Mouse (Mus musculus): ENCODE results near the gene Ccpg1os. TPM values are rescaled to one million over a fixed set of nuclear protein-coding genes. Genes with fewer than 3 reads are reported as not detected.

The Ccpg1os gene
- polyA plus RNA-seq (2014; fragmentation: Nextera tagmentation; extraction: Ambion mirVana): 13.3 and 13.5 TPM in 2 replicates

DNA sequence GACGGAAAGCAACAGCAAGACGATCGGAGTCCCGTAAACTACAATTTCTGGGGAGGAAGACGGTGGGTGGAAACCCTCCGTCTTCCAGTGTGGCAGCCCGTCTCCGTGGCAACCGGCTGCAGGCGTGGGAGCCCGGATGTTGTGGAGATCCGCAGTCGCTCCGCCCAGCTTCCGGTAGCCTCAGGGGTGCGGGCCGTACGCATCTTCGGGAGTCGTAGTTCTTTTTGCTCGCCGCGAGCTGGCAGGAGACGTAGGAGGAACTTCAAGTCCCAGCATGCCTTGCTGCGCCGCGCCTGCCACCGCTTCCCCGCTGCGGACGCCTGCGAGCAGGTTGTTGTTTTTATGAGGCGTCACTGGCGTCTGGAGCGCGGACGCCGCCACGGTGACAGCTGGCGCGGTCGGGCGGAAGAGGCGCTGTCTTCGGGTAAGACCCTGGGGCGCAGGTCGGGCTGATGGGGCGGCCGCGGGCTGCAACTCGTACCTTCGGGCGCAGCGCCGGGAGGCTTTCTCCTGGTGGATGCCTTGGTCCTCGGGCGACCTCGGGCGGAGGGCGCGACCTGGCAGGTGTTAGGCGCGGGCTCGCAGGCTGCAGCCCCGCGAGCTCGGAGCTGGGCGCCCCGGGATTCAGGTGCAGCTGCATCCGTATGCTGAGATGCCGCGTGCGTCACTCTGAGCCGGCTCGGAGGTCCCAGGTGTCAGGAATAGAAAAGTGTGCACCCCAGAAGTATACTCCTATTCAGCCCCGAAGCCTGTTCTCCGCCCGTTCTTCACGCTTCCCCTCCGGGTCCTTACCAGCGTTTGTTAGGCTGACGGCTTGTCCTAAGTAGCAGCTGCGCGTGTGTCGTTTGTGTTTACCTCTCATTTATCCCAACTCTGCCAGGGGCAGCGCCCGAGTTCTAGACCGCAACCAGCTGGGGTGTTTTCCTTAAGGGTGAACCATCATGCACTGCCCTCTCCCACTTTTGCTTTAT, at the start of gene Ccpg1os, which contains the start of gene Ccpg1:
Ccpg1os (minus strand) TSS at position 133 of the 971 bp plus-strand sequence.
Ccpg1 (plus strand) TSS at position 180 of the 971 bp plus-strand sequence.
- peak within 1 kb of the TSS; percentile 89 for H3K4me2 ChIP-seq
- peak; percentile 99 for ATAC-seq (replicated peaks; ENCODE audit: insufficient number of reproducible peaks, low FRiP score, low TSS enrichment)
- peak within 1 kb of the TSS; percentile 75 for H3K9ac ChIP-seq (ENCODE audit: low read depth, low read length)
- no peaks in the 10 kb centered on the region for H3K27me3 ChIP-seq (ENCODE audit: control insufficient read depth, insufficient read depth, low read length)
- under 1% methylated on average over 82 of the region's 88 CpGs for WGBS (ENCODE audit: insufficient replicate concordance)
- no peaks in the 10 kb centered on the region for H3K36me3 ChIP-seq (ENCODE audit: control insufficient read depth, insufficient read depth, low read length)
- peak within 1 kb of the TSS; percentile 57; the same call in 1 of the 2 replicates for H3K27ac ChIP-seq (ENCODE audit: low read depth, low read length)
- H3K9me3 ChIP-seq (replicated peaks; ENCODE audit: control insufficient read depth, low read length): no peaks in the 10 kb centered on the region
- H3K4me3 ChIP-seq (ENCODE audit: low read depth, low read length): peak within 1 kb of the TSS; percentile 81
- H3K4me1 ChIP-seq (ENCODE audit: control insufficient read depth, insufficient read depth, low read length): no peaks in the 10 kb centered on the region; the same call in 1 of the 2 replicates

DNA sequence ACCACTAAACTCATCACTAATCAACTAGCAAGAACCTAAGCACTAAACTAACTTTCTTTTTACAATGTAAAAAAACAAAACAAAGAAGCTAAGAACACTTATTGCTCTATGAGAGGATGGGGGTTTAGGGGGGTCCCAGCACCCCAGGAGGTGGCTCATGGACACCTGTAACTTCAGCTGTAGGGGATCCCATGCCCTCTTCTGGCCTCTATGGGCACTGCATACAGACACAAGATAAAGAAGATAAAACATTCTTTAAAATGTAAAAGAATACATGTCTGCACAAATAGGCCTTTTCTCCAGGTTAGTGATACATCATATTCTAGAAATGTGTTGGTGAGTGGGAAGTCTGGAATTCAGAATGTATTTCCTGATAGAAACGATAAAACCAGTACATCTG, 48.2 kb upstream of the Ccpg1os start:
- no peak overlapping the region for H3K27ac ChIP-seq (ENCODE audit: low read depth, low read length)
- no peak overlapping the region for H3K4me2 ChIP-seq
- H3K9me3 ChIP-seq (replicated peaks; ENCODE audit: control insufficient read depth, low read length): no peaks in the 10 kb centered on the region
- no peaks in the 10 kb centered on the region for H3K27me3 ChIP-seq (ENCODE audit: control insufficient read depth, insufficient read depth, low read length)
- H3K36me3 ChIP-seq (ENCODE audit: control insufficient read depth, insufficient read depth, low read length): peaks cover 3% of the 10 kb centered on the region; the same call in 1 of the 2 replicates
- no peak overlapping the region for H3K4me3 ChIP-seq (ENCODE audit: low read depth, low read length)
- 0 out of 2 replicates have a peak, but pooled peaks cover under 1% of the 10 kb centered on the region for H3K4me1 ChIP-seq (ENCODE audit: control insufficient read depth, insufficient read depth, low read length)
- WGBS (ENCODE audit: insufficient replicate concordance): 91% methylated on average over 1 of the region's 1 CpGs
- no peak for ATAC-seq (replicated peaks; ENCODE audit: insufficient number of reproducible peaks, low FRiP score, low TSS enrichment)
- no peak overlapping the region for H3K9ac ChIP-seq (ENCODE audit: low read depth, low read length)

GRCm38 (mm10) chr9:73031421-73031820, 46.2 kb upstream of the Ccpg1os start:
- no peak for ATAC-seq (replicated peaks; ENCODE audit: insufficient number of reproducible peaks, low FRiP score, low TSS enrichment)
- H3K9me3 ChIP-seq (replicated peaks; ENCODE audit: control insufficient read depth, low read length): no peaks in the 10 kb centered on the region
- no peak overlapping the region for H3K4me3 ChIP-seq (ENCODE audit: low read depth, low read length)
- H3K27me3 ChIP-seq (ENCODE audit: control insufficient read depth, insufficient read depth, low read length): no peaks in the 10 kb centered on the region
- H3K4me2 ChIP-seq: no peak overlapping the region
- WGBS (ENCODE audit: insufficient replicate concordance): 53% methylated on average over 4 of the region's 4 CpGs
- peaks cover 3% of the 10 kb centered on the region; the same call in 1 of the 2 replicates for H3K36me3 ChIP-seq (ENCODE audit: control insufficient read depth, insufficient read depth, low read length)
- H3K9ac ChIP-seq (ENCODE audit: low read depth, low read length): no peak overlapping the region
- H3K4me1 ChIP-seq (ENCODE audit: control insufficient read depth, insufficient read depth, low read length): no peaks in the 10 kb centered on the region
- no peak overlapping the region for H3K27ac ChIP-seq (ENCODE audit: low read depth, low read length)

DNA sequence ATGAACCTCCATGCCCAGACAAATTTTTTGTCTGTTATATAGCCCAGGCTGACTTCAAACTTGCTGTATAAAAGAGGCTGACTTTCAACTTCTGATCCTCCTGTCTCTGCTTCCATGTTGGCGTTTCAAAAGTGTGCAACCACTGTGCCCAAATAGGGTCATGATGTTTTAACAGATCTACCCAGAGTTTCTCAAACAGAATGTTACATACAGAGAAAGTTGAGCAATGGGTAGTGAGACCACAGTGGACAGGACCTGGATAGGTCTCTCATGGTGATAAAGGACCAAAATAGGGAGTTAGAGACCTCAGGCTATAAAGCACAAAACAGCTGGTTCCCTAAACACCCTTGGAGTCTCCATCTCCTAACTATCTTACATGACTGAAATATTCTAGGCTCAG, 45.3 kb upstream of the Ccpg1os start:
- no peaks in the 10 kb centered on the region for H3K9me3 ChIP-seq (replicated peaks; ENCODE audit: control insufficient read depth, low read length)
- H3K4me3 ChIP-seq (ENCODE audit: low read depth, low read length): no peak overlapping the region
- H3K27me3 ChIP-seq (ENCODE audit: control insufficient read depth, insufficient read depth, low read length): no peaks in the 10 kb centered on the region
- H3K4me2 ChIP-seq: no peak overlapping the region
- H3K4me1 ChIP-seq (ENCODE audit: control insufficient read depth, insufficient read depth, low read length): no peaks in the 10 kb centered on the region
- ATAC-seq (replicated peaks; ENCODE audit: insufficient number of reproducible peaks, low FRiP score, low TSS enrichment): no peak
- no peak overlapping the region for H3K27ac ChIP-seq (ENCODE audit: low read depth, low read length)
- no peak overlapping the region for H3K9ac ChIP-seq (ENCODE audit: low read depth, low read length)
- H3K36me3 ChIP-seq (ENCODE audit: control insufficient read depth, insufficient read depth, low read length): peaks cover 3% of the 10 kb centered on the region; the same call in 1 of the 2 replicates
- 93% methylated on average over 1 of the region's 1 CpGs for WGBS (ENCODE audit: insufficient replicate concordance)

DNA sequence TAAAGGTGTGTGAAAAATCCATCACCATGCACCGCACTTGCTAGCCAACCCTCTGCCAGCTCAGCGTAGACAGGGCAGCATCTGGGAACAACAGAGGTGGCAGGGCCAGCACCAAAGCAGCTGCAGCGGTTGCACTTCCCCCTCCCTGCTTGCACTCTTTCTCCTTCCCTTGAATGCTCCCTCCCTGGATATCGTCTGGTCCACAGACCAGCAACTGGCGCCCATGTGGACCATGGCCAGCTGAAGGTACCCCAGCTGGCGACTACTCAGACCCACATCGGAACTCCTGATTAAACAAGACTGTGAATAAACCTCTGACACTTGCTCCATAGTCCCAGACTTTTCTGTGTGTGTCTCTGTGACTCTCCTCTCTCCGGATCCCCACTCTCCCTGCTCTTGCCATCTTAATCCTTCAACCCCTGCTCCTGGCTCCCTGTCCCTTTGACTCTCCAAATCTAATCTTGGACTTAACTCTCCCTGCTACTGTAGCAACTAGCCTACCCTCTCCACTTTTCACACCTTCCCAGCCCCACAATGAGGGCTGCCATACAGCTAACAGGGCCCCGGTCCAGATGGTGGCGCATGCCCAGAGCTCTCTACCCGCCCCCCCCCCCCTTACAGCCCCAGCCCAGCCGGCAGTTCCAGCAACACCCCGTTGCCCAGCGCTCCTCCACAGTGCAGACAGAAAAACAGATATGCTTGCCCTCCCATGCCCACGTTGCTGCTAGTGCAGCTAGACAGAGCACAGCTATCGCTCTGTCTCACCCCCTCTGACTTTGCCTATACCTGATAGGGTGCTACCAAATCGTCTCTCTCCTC, 40.8 kb upstream of the Ccpg1os start:
- peak overlapping the region; percentile 3; the same call in 1 of the 2 replicates for H3K27ac ChIP-seq (ENCODE audit: low read depth, low read length)
- H3K9ac ChIP-seq (ENCODE audit: low read depth, low read length): no peak overlapping the region
- H3K36me3 ChIP-seq (ENCODE audit: control insufficient read depth, insufficient read depth, low read length): no peaks in the 10 kb centered on the region
- H3K4me1 ChIP-seq (ENCODE audit: control insufficient read depth, insufficient read depth, low read length): no peaks in the 10 kb centered on the region
- peak; percentile 67 for ATAC-seq (replicated peaks; ENCODE audit: insufficient number of reproducible peaks, low FRiP score, low TSS enrichment)
- no peaks in the 10 kb centered on the region for H3K9me3 ChIP-seq (replicated peaks; ENCODE audit: control insufficient read depth, low read length)
- H3K27me3 ChIP-seq (ENCODE audit: control insufficient read depth, insufficient read depth, low read length): no peaks in the 10 kb centered on the region
- 15% methylated on average over 17 of the region's 17 CpGs for whole genome bisulfite sequencing (ENCODE audit: insufficient replicate concordance)
- peak overlapping the region; percentile 33 for H3K4me2 ChIP-seq
- H3K4me3 ChIP-seq (ENCODE audit: low read depth, low read length): no peak overlapping the region

DNA sequence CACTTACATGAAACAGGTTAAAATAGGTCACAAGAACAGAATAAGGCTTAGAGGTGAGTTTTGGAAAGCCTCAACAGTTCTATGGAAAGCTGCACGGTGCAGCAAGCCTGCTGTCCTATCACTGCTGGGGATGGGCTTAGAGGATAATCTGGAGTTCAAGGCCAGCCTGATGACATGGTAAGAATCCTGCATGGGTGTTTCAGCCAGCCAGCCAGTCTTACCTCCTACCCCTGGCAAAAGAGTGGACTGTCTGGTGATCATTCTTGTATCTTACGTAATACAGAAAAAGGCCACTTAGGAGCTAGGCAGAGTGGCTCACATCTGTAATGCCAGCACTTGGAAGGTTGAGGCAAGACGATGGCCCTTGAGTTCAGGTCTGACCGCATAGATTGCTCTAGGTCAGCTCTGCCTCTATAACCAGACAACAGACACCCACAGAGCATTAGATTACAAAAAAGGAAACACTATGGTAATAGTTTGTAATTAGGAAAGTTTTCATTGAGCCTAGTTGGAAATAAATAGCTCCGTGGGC, 35.5 kb upstream of the Ccpg1os start:
- no peak for ATAC-seq (replicated peaks; ENCODE audit: insufficient number of reproducible peaks, low FRiP score, low TSS enrichment)
- WGBS (ENCODE audit: insufficient replicate concordance): 90% methylated on average over 5 of the region's 5 CpGs
- no peaks in the 10 kb centered on the region for H3K9me3 ChIP-seq (replicated peaks; ENCODE audit: control insufficient read depth, low read length)
- no peak overlapping the region for H3K4me2 ChIP-seq
- no peaks in the 10 kb centered on the region for H3K27me3 ChIP-seq (ENCODE audit: control insufficient read depth, insufficient read depth, low read length)
- no peak overlapping the region for H3K9ac ChIP-seq (ENCODE audit: low read depth, low read length)
- H3K27ac ChIP-seq (ENCODE audit: low read depth, low read length): no peak overlapping the region
- H3K4me3 ChIP-seq (ENCODE audit: low read depth, low read length): no peak overlapping the region
- peaks cover 10% of the 10 kb centered on the region; the same call in 1 of the 2 replicates for H3K36me3 ChIP-seq (ENCODE audit: control insufficient read depth, insufficient read depth, low read length)
- no peaks in the 10 kb centered on the region for H3K4me1 ChIP-seq (ENCODE audit: control insufficient read depth, insufficient read depth, low read length)

GRCm38 (mm10) chr9:73019841-73020240, 34.7 kb upstream of the Ccpg1os start:
- Histone ChIP-seq H3K36me3 (ENCODE audit: control insufficient read depth, insufficient read depth, low read length) (peaks cover 11% of the 10 kb centered on the region; the same call in 1 of the 2 replicates), H3K4me3 (ENCODE audit: low read depth, low read length) (no peak overlapping the region), H3K4me2 (no peak overlapping the region), H3K27me3 (ENCODE audit: control insufficient read depth, insufficient read depth, low read length) (no peaks in the 10 kb centered on the region), H3K4me1 (ENCODE audit: control insufficient read depth, insufficient read depth, low read length) (no peaks in the 10 kb centered on the region), H3K9ac (ENCODE audit: low read depth, low read length) (no peak overlapping the region), H3K27ac (ENCODE audit: low read depth, low read length) (no peak overlapping the region), H3K9me3 (replicated peaks; ENCODE audit: control insufficient read depth, low read length) (no peaks in the 10 kb centered on the region)
- WGBS (ENCODE audit: insufficient replicate concordance): 87% methylated on average over 10 of the region's 10 CpGs
- ATAC-seq (replicated peaks; ENCODE audit: insufficient number of reproducible peaks, low FRiP score, low TSS enrichment): no peak

- no peaks in the 10 kb centered on the region for H3K9me3 ChIP-seq (replicated peaks; ENCODE audit: control insufficient read depth, low read length)
- 69% methylated on average over 13 of the region's 13 CpGs for WGBS (ENCODE audit: insufficient replicate concordance)
Measured at GRCm38 (mm10) chr9:73014724-73015123, 29.5 kb upstream of the Ccpg1os start.

More at GRCm38 (mm10) chr9:73014724-73015123, 29.5 kb upstream of the Ccpg1os start:
- H3K27ac ChIP-seq (ENCODE audit: low read depth, low read length): no peak overlapping the region
- H3K27me3 ChIP-seq (ENCODE audit: control insufficient read depth, insufficient read depth, low read length): no peaks in the 10 kb centered on the region
- no peak for ATAC-seq (replicated peaks; ENCODE audit: insufficient number of reproducible peaks, low FRiP score, low TSS enrichment)
- H3K4me3 ChIP-seq (ENCODE audit: low read depth, low read length): no peak overlapping the region
- H3K4me2 ChIP-seq: no peak overlapping the region
- H3K9ac ChIP-seq (ENCODE audit: low read depth, low read length): no peak overlapping the region
- H3K36me3 ChIP-seq (ENCODE audit: control insufficient read depth, insufficient read depth, low read length): peaks cover 5% of the 10 kb centered on the region; the same call in 1 of the 2 replicates
- no peaks in the 10 kb centered on the region for H3K4me1 ChIP-seq (ENCODE audit: control insufficient read depth, insufficient read depth, low read length)

Data from heart, embryonic 11.5 days (tissue).